In genomic region chr19:5687738-5688137, GRCm38 (mm10) we compare ENCODE assay signal across 8 mouse cellular contexts. TPM values are rescaled to one million over a fixed set of nuclear protein-coding genes. Genes with fewer than 3 reads are reported as not detected.
DNase-seq lines count a peak whose midpoint lies in the region; ATAC-seq and TF ChIP-seq lines count a peak whose summit lies in the region.

No protein-coding gene starts in this region.

- H3K4me2 ChIP-seq in kidney, embryonic 14.5 days (replicated peaks; ENCODE audit: low read depth, low read length), result peak overlapping the region; percentile 97
- peak overlapping the region; percentile 100 for H3K4me2 ChIP-seq in hindbrain, embryonic 13.5 days
- peak overlapping the region; percentile 100 for H3K4me2 ChIP-seq in midbrain, embryonic 14.5 days (ENCODE audit: low read length)

- H3K36me3 ChIP-seq in kidney, embryonic 14.5 days (ENCODE audit: control insufficient read depth, insufficient read depth, low read length), result peaks cover 59% of the 10 kb centered on the region
- H3K36me3 ChIP-seq in hindbrain, embryonic 13.5 days, result peaks cover 65% of the 10 kb centered on the region
- peaks cover 46% of the 10 kb centered on the region for H3K36me3 ChIP-seq in midbrain, embryonic 14.5 days (ENCODE audit: control insufficient read depth, insufficient read depth, low read length)

- peak overlapping the region; percentile 96 for H3K4me3 ChIP-seq in kidney, embryonic 14.5 days (ENCODE audit: low read length)
- peak overlapping the region; percentile 78 for H3K4me3 ChIP-seq in bone marrow, adult 2 months (replicated peaks; ENCODE audit: control insufficient read depth, low read depth, low read length)
- H3K4me3 ChIP-seq in hindbrain, embryonic 13.5 days, result peak overlapping the region; percentile 95
- peak overlapping the region; percentile 89 for H3K4me3 ChIP-seq in midbrain, embryonic 14.5 days (replicated peaks; ENCODE audit: low read depth, low read length)

- no peaks in the 10 kb centered on the region for H3K27me3 ChIP-seq in kidney, embryonic 14.5 days (ENCODE audit: control insufficient read depth, insufficient read depth, low read length)
- H3K27me3 ChIP-seq in hindbrain, embryonic 13.5 days, result no peaks in the 10 kb centered on the region
- H3K27me3 ChIP-seq in midbrain, embryonic 14.5 days (ENCODE audit: control insufficient read depth, insufficient read depth, low read length), result no peaks in the 10 kb centered on the region

- no peak for TF ChIP-seq POLR2A in bone marrow, adult 2 months (IDR thresholded peaks at IDR 0.05; ENCODE audit: borderline replicate concordance, control insufficient read depth, low read depth, low read length)

- no peaks in the 10 kb centered on the region for H3K9me3 ChIP-seq in kidney, embryonic 14.5 days (ENCODE audit: control insufficient read depth, low read length)
- no peaks in the 10 kb centered on the region for H3K9me3 ChIP-seq in hindbrain, embryonic 13.5 days
- H3K9me3 ChIP-seq in midbrain, embryonic 14.5 days (ENCODE audit: control insufficient read depth, low read length), result no peaks in the 10 kb centered on the region

- 16% methylated on average over 9 of the region's 9 CpGs for WGBS in kidney, embryonic 14.5 days
- WGBS in bone marrow, adult 2 months, result 35% methylated on average over 9 of the region's 9 CpGs
- WGBS in hindbrain, embryonic 13.5 days, result 19% methylated on average over 9 of the region's 9 CpGs
- 21% methylated on average over 9 of the region's 9 CpGs for WGBS in midbrain, embryonic 14.5 days

- peaks cover 34% of the 10 kb centered on the region for H3K4me1 ChIP-seq in kidney, embryonic 14.5 days (ENCODE audit: control insufficient read depth, insufficient read depth, low read length)
- H3K4me1 ChIP-seq in bone marrow, adult 2 months (ENCODE audit: control insufficient read depth, insufficient read depth, low read length), result peaks cover 2% of the 10 kb centered on the region; the same call in 1 of the 2 replicates
- H3K4me1 ChIP-seq in hindbrain, embryonic 13.5 days (replicated peaks), result peaks cover 48% of the 10 kb centered on the region
- H3K4me1 ChIP-seq in midbrain, embryonic 14.5 days (ENCODE audit: control insufficient read depth, insufficient read depth, low read length), result peaks cover 33% of the 10 kb centered on the region

- peak overlapping the region; percentile 86 for H3K9ac ChIP-seq in kidney, embryonic 14.5 days (ENCODE audit: low read depth, low read length)
- H3K9ac ChIP-seq in hindbrain, embryonic 13.5 days, result peak overlapping the region; percentile 97
- H3K9ac ChIP-seq in midbrain, embryonic 14.5 days (replicated peaks; ENCODE audit: low read length), result peak overlapping the region; percentile 91

- DNase-seq in kidney, adult 18-20 months, result no peak
- DNase-seq in midbrain, embryonic 14.5 days, result no peak
- DNase-seq in layer of hippocampus, postnatal 36 days, result no peak
- DNase-seq in thymus, postnatal 25 days, result no peak

- H3K27ac ChIP-seq in kidney, embryonic 14.5 days (ENCODE audit: low read depth, low read length), result peak overlapping the region; percentile 78
- peak overlapping the region; percentile 94 for H3K27ac ChIP-seq in bone marrow, adult 2 months (ENCODE audit: control insufficient read depth, insufficient read depth, low read depth, low read length, poor library complexity)
- H3K27ac ChIP-seq in hindbrain, embryonic 13.5 days, result peak overlapping the region; percentile 90
- H3K27ac ChIP-seq in midbrain, embryonic 14.5 days (replicated peaks; ENCODE audit: low read depth, low read length), result peak overlapping the region; percentile 84

- ATAC-seq in kidney, embryonic 14.5 days (ENCODE audit: low FRiP score, low TSS enrichment), result no peak
- ATAC-seq in hindbrain, embryonic 13.5 days (ENCODE audit: low FRiP score), result no peak
- no peak for ATAC-seq in midbrain, embryonic 14.5 days (ENCODE audit: low FRiP score, low TSS enrichment)
- ATAC-seq in megakaryocyte-erythroid progenitor cell, adult 5-6 weeks (replicated peaks; ENCODE audit: low FRiP score, low TSS enrichment, poor library complexity, severe bottlenecking), result no peak

- TF ChIP-seq CTCF in bone marrow, adult 2 months (IDR thresholded peaks at IDR 0.05; ENCODE audit: control insufficient read depth, insufficient read depth, low read length), result no peak

RNA-seq across cellular contexts. Expression of gene Map3k11, which starts 0.8 kb away (rescaled TPM):
- 26.8 and 33.6 TPM in 2 replicates for polyA plus RNA-seq in kidney, embryonic 14.5 days (2014; fragmentation: Nextera tagmentation; extraction: Ambion mirVana)
- polyA plus RNA-seq in bone marrow, adult 2 months (2011; ENCODE audit: insufficient read depth, insufficient read length, low replicate concordance, missing spikeins), result 26.8 and 60.5 TPM in 2 replicates
- polyA plus RNA-seq in hindbrain, embryonic 13.5 days (2015; fragmentation: Nextera tagmentation; extraction: Ambion mirVana), result 11.6 and 14.4 TPM in 2 replicates
- 6.8 and 12.1 TPM in 2 replicates for polyA plus RNA-seq in midbrain, embryonic 14.5 days (2014; fragmentation: Nextera tagmentation; extraction: Ambion mirVana)
- 17.8 and 18.3 TPM in 2 replicates for total RNA-seq in megakaryocyte-erythroid progenitor cell, adult 5-6 weeks (2014; fragmentation: Nextera tagmentation)
- 10.9 and 15.8 TPM in 2 replicates for total RNA-seq in megakaryocyte-erythroid progenitor cell, adult 5-6 weeks (2017)
- total RNA-seq in layer of hippocampus, postnatal 36 days (2021), result 10 to 100 TPM; 17.8 to 18.6 TPM

RNA-seq across cellular contexts. Expression of gene Pcnx3, which starts 1.0 kb away (rescaled TPM):
- 31.2 and 35.4 TPM in 2 replicates for polyA plus RNA-seq in kidney, embryonic 14.5 days (2014; fragmentation: Nextera tagmentation; extraction: Ambion mirVana)
- polyA plus RNA-seq in bone marrow, adult 2 months (2011; ENCODE audit: insufficient read depth, insufficient read length, low replicate concordance, missing spikeins), result 43.5 and 99.7 TPM in 2 replicates
- polyA plus RNA-seq in hindbrain, embryonic 13.5 days (2015; fragmentation: Nextera tagmentation; extraction: Ambion mirVana), result 21.3 and 24.4 TPM in 2 replicates
- polyA plus RNA-seq in midbrain, embryonic 14.5 days (2014; fragmentation: Nextera tagmentation; extraction: Ambion mirVana), result 33.6 and 34.4 TPM in 2 replicates
- total RNA-seq in megakaryocyte-erythroid progenitor cell, adult 5-6 weeks (2014; fragmentation: Nextera tagmentation), result 55.8 and 72.0 TPM in 2 replicates
- 8.2 and 14.4 TPM in 2 replicates for total RNA-seq in megakaryocyte-erythroid progenitor cell, adult 5-6 weeks (2017)
- total RNA-seq in layer of hippocampus, postnatal 36 days (2021), result 10 to 100 TPM; 61.9 to 68.5 TPM

RNA-seq across cellular contexts. Expression of gene Kcnk7, which starts 16.4 kb away (rescaled TPM):
- polyA plus RNA-seq in kidney, embryonic 14.5 days (2014; fragmentation: Nextera tagmentation; extraction: Ambion mirVana), result 0.39 and 0.42 TPM in 2 replicates
- not detected in 2 replicates for polyA plus RNA-seq in bone marrow, adult 2 months (2011; ENCODE audit: insufficient read depth, insufficient read length, low replicate concordance, missing spikeins)
- 0.44 and 0.63 TPM in 2 replicates for polyA plus RNA-seq in hindbrain, embryonic 13.5 days (2015; fragmentation: Nextera tagmentation; extraction: Ambion mirVana)
- 0.21 and 0.28 TPM in 2 replicates for polyA plus RNA-seq in midbrain, embryonic 14.5 days (2014; fragmentation: Nextera tagmentation; extraction: Ambion mirVana)
- not detected in 2 replicates for total RNA-seq in megakaryocyte-erythroid progenitor cell, adult 5-6 weeks (2014; fragmentation: Nextera tagmentation)
- 0.19 TPM in 1 of 2 replicates, not detected in the other for total RNA-seq in megakaryocyte-erythroid progenitor cell, adult 5-6 weeks (2017)
- not detected for total RNA-seq in layer of hippocampus, postnatal 36 days (2021)

RNA-seq across cellular contexts. Expression of gene Sipa1, which starts 24.2 kb away (rescaled TPM):
- 17.4 and 26.8 TPM in 2 replicates for polyA plus RNA-seq in kidney, embryonic 14.5 days (2014; fragmentation: Nextera tagmentation; extraction: Ambion mirVana)
- polyA plus RNA-seq in bone marrow, adult 2 months (2011; ENCODE audit: insufficient read depth, insufficient read length, low replicate concordance, missing spikeins), result 72.2 and 101 TPM in 2 replicates
- 15.0 and 15.4 TPM in 2 replicates for polyA plus RNA-seq in hindbrain, embryonic 13.5 days (2015; fragmentation: Nextera tagmentation; extraction: Ambion mirVana)
- 8.1 and 11.5 TPM in 2 replicates for polyA plus RNA-seq in midbrain, embryonic 14.5 days (2014; fragmentation: Nextera tagmentation; extraction: Ambion mirVana)
- total RNA-seq in megakaryocyte-erythroid progenitor cell, adult 5-6 weeks (2014; fragmentation: Nextera tagmentation), result 44.7 and 51.2 TPM in 2 replicates
- 16.4 and 16.5 TPM in 2 replicates for total RNA-seq in megakaryocyte-erythroid progenitor cell, adult 5-6 weeks (2017)
- 10 to 100 TPM; 16.6 to 18.0 TPM for total RNA-seq in layer of hippocampus, postnatal 36 days (2021)

RNA-seq across cellular contexts. Expression of gene Ehbp1l1, which starts 38.4 kb away (rescaled TPM):
- 8.8 and 11.5 TPM in 2 replicates for polyA plus RNA-seq in kidney, embryonic 14.5 days (2014; fragmentation: Nextera tagmentation; extraction: Ambion mirVana)
- polyA plus RNA-seq in bone marrow, adult 2 months (2011; ENCODE audit: insufficient read depth, insufficient read length, low replicate concordance, missing spikeins), result 130 and 224 TPM in 2 replicates
- 6.7 and 10.1 TPM in 2 replicates for polyA plus RNA-seq in hindbrain, embryonic 13.5 days (2015; fragmentation: Nextera tagmentation; extraction: Ambion mirVana)
- 12.4 and 14.3 TPM in 2 replicates for polyA plus RNA-seq in midbrain, embryonic 14.5 days (2014; fragmentation: Nextera tagmentation; extraction: Ambion mirVana)
- 43.9 and 46.1 TPM in 2 replicates for total RNA-seq in megakaryocyte-erythroid progenitor cell, adult 5-6 weeks (2014; fragmentation: Nextera tagmentation)
- 42.4 and 43.6 TPM in 2 replicates for total RNA-seq in megakaryocyte-erythroid progenitor cell, adult 5-6 weeks (2017)
- 10 to 100 TPM; 13.7 to 14.2 TPM for total RNA-seq in layer of hippocampus, postnatal 36 days (2021)
